Mouse (Mus musculus) megakaryocyte, embryonic 14.5 days (primary cell): ENCODE data around the gene Ntrk2.

ENCODE experiments used
- FLI1 ChIP-seq: IDR thresholded peaks from 2 replicates; pipeline ENCODE4 v1.6.1; 2012; ENCODE audit warnings: low read length, inconsistent platforms, mixed read lengths
- GATA1 ChIP-seq: IDR thresholded peaks from 3 replicates; pipeline ENCODE4 v1.6.1; 2012; ENCODE audit warnings: mixed read lengths, low read length, inconsistent platforms, borderline replicate concordance

DNA sequence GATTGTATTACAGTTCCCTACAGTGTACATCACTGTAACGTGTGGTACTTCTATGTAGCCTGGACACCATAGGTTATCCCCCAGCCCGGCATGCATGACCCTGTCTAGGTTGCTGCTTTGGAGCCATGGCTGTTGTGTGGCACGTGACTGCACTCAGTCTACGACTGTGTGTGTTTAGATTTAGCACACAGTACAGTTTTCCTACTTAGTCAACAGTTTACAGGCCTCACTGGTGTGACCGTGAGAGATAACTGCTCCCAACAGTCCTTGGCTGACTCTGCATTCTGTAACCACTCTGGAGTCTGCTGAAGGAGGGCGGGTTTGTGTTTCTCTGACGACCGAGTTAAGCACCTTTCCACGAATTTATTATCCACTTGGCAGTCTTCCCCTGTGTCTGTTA, 370.1 kb downstream of the Ntrk2 start:
- TF ChIP-seq GATA1 (no peak), FLI1 (no peak)
